Mouse (Mus musculus) layer of hippocampus, adult 18-20 months (tissue): ENCODE measurements at regions not wholly inside any gene's neighbourhood (a gene's known extent, or its start where the extent isn't known, plus 50 kb on each side); places are given as distances from the start of the nearest gene placed in this dataset.

Experiments
- DNase-seq, 2 experiments: peaks; one replicate each; pipeline ENCODE4 v3.0.0; 2022; ENCODE audit warnings: low spot score in 2 of 2

DNA sequence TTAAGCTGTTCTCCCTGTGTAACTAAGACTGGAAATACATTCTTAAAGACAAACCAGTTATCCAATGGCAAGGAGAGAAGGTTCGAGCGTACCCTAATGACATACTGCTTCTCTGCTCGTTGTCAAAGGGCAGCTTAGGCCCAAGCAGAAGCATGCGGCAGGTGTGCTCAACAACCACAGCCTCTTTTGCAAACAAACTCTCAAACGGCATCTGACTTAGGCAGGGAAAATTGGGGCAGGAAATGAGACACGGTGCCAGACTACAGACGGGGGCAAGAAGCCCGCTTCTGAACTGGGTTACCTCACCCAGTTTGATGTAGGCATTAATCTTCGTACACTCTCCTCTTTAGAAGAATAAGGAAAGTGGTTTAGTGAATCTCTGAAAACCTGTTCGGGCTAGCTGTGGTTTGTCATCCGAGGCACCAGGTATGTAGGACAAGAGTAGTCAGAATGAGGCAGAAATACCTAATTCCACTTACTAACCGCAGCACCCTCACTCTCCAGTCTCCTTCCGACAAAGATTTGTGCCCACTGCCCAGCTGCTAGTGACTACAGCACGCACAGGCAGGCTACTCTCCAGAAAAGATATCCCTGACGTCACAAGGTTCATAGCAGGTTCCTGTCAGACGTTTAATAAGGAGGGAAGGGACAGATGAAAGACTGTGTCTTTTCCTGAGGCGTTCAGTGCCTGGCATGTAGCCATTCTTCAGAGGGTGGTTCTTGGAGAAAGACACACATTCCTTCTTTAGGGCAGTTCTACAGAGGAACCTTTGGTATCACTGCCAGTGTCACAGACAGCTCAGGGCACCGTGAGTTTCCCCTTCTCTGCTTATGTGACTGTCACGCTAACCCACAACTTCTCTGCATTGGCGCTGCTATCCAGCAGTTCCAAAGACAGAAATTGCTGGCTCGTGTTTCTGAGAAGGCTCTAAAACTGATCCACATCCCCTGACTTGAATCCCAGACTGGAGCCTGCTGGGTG is 175.8 kb downstream of the Tmx1 start:
- DNase-seq = no peak

- DNase-seq = no peak
These were observed 176.5 kb downstream of the Tmx1 start for GRCm38 (mm10) chr12:70629371-70629770.

DNA sequence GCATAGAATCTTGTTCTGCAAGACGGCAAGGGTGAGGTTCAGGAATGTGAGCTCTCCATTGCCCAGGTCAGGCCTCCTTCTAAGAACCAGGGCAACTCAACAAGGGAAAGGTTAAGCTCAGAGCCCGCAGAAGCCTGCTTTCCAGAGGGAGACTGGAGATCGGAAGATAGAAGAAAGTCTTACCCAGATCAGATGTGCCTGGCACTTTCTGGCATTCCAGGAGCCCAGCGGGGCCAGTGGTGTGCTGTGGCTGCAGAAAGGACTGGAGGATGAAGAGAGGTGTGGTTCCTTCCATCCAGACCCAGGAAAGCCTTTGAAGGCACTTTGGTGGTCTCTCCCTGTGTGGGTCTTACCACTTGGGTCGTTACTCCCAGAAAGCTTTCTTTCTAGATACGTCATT is 178.4 kb downstream of the Tmx1 start:
- DNase-seq = no peak

- no peak for DNase-seq
These were observed 180.3 kb downstream of the Tmx1 start for GRCm38 (mm10) chr12:70633194-70633593.

DNA sequence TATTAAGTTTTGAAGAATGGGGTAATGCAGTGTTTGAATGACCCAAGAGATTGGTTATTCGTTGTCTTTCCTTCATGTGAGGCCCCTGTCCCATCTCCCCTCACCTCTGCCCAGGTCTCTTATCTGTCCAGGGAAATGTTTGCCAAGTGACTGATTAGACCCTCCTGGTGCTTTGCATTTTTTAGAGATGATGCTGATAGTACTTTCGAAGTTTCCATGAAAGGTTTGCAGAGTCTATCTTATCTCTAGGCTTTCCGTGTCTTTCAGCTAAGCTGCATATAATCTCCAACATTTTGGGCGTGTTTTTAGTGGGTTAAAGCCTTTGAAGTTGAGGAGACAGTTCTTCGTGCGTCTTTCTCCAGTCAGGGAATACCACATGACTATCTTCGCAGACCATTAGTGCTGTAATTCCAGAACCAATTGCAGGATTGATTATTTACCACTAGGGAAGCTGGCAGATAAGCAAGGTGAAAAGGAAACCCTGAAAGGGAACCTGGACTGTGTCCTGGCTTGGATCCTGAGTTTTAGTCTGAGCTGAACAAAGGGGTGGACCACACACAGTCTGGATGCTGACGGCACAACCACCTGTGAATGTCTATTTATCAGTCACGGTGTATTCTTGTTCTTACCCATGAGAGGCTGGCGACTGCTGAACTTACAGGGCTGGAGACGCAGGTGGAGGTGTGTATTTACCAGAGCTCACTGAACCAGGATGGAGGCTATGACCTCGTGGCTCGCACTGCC is 180.9 kb downstream of the Tmx1 start:
- DNase-seq = no peak

DNA sequence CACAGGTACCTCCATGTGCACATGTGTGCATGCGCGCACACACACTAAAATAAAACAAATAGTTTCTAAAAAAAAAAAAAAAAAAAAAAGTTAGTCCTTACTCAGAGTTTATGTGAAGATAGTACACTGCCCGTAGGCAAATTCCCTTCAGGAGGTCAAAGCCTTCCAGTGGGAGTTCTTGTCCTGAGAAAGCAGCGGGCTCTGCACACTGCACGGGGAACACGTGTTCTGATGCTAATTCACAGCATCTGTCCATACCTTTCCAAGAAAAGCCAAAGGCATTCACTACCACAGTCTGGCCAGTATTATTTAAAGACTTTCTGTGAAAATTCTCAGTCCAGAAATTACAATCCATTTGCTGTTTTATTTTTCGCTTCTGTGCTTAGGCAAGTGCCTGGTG is 183.1 kb downstream of the Tmx1 start:
- DNase-seq = no peak

- no peak for DNase-seq
These were observed 185.1 kb upstream of the Frmd6 start for GRCm38 (mm10) chr12:70640186-70640585.

GRCm38 (mm10) chr12:70644910-70645309 is 180.4 kb upstream of the Frmd6 start:
- no peak for DNase-seq

DNA sequence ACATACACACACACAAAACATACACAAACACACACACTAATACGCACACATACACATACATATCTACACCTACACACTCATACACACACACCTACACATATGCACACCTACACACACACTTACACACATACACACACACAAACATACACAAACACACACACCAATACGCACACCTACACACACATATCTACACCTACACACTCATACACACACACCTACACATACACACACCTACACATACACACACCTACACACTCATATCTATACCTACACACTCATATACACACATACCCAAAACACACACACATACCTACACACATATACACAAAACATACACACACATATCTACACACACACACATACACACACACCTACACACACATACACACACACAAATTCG is 179.9 kb upstream of the Frmd6 start:
- no peak for DNase-seq

DNA sequence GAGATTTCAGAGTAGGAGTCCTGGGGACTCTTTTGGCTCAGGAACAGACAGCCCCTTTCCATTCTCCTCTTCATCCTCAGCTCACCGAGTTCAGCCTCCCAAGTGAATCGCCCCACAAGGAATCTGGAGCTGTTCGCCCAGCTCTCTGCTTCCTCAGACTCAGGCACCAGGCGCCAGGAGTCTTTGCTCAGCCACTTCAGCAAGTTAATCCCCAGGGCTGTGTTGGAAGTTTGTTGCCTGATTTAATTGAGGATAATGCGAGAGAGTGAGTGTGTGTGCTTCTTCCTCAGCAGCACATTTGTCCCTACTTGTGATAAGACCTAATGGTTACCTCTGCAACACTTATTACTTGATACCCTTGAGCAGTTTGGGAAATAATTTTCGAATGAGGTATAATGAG is 177.8 kb upstream of the Frmd6 start:
- DNase-seq = no peak

DNA sequence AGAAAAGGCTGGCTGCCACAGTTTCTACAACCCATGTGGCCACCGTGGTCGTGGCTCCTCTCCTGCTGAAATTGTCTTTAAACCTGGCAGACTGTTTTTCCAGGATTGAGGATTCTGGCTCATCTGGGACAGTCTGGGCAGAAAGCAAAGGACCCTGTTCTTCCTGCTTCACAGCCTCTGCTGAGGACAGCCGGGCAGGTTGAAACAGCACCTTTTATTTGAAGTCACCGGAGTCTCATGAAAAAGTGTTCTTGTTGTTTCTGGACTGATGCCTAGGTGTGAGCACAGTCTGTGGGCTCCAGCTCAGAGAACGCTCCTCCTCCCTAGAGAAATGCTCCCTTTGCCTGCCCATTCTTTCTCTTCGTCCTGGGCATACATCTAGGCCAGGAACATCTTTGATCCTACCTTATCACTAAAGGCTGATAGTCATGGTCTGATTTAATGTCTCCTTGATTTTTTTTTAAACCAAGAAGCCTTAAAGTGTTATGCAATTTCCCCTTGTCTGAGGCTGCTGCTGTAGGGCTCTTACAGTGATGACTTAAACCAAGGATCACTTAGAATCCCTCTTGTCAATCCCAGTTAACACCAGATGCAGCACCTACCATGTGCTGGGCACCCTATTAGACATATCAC is 177.0 kb upstream of the Frmd6 start:
- DNase-seq = no peak

DNA sequence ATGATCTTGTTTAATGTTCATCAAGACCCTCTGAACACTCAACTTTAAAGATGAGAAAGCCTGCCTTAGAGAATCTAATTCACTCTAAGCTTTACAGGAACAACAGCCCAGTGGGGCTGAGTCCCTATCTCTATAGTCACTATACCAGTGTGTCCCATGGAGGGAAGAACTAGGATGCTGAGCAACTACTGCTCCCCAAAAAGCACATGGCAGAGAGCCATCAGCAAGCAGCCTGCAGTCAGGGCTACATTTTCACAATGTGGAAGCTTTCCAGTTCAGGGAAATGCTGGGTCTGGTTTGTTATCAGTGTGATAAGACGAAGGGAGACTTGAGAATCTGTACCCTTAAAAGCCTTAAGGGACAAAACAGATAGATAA is 176.5 kb upstream of the Frmd6 start:
- peak in 1 of 2 experiments; percentile 65 for DNase-seq

DNA sequence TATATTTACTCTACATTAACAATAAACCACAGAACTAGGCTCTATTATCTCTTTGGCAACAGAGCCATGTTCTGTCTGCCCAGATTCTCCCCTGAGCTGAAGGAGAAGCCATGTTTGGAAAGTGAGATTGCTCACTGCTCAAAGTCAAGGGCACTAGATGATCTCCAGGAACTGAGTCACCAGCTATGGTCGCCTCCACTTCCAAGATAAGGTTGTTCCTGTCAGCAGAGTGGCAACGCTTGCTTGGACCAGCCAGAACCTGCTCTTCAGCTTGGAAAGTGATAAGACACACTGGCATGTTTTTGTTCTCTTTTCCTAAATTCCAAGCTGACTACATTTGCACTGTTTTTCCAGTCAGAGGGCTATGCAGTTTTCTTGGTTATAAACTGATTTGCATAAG is 175.6 kb upstream of the Frmd6 start:
- no peak for DNase-seq

- no peak for DNase-seq
These were observed 174.8 kb upstream of the Frmd6 start for GRCm38 (mm10) chr12:70650470-70650869.

DNA sequence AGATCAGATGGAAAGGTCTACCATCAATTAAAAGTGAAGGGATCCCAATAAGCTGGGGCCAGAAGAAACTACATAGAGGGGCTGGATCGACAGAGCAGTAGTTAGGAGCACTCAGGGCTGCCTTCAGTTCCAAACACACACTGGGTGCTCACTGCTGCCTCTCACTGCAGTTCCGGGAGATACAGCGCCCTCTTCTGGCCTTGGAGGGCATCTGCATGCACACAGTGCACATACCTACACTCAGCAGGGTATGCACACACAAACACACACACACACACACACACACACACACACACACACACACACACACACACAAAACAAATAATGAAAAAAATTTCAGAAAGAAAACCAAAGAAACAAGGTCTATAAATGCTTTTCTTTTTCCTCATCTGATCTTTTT is 172.6 kb upstream of the Frmd6 start:
- no peak for DNase-seq

GRCm38 (mm10) chr12:70653971-70654370 is 171.3 kb upstream of the Frmd6 start:
- DNase-seq = no peak

DNA sequence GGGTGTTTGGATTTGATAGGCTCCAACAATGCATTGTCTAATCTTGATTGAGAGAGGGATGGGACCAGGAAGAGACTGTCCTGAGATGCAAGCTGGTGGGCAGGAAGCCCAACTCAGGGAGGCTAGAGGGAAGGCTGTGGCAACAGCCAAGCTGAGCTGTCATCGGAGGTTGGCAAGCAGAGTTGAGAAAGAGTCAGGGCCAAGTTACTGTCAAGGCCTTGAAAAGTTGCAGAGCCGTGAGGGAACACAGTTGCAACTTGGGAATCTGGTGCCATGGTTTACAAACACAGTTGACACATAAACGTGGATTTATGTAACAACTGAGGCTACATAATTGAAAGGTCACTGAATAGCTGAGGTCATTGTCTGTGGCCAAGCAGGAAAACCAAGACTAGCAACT is 170.8 kb upstream of the Frmd6 start:
- DNase-seq = no peak

DNA sequence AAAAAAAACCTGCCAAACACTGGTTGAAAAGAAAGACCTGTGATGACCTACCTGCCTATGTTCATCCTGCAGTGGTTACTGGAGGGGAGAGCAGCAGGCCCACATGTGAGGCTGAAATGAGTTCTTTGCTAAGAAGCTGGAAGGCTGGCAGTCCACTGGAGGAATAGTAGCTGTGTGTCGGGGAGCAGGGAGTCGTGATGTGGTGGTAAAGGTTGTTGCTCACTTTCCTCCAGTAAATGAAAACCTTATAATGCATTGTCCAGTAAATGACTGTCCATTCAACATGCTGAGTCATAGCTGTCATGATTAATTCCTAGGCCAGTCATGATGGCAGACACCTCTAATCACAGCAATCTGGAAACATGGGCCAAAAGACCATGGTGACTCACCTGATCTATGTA is 169.9 kb upstream of the Frmd6 start:
- DNase-seq = no peak

GRCm38 (mm10) chr12:70655900-70656544 is 169.3 kb upstream of the Frmd6 start:
- DNase-seq = no peak

DNA sequence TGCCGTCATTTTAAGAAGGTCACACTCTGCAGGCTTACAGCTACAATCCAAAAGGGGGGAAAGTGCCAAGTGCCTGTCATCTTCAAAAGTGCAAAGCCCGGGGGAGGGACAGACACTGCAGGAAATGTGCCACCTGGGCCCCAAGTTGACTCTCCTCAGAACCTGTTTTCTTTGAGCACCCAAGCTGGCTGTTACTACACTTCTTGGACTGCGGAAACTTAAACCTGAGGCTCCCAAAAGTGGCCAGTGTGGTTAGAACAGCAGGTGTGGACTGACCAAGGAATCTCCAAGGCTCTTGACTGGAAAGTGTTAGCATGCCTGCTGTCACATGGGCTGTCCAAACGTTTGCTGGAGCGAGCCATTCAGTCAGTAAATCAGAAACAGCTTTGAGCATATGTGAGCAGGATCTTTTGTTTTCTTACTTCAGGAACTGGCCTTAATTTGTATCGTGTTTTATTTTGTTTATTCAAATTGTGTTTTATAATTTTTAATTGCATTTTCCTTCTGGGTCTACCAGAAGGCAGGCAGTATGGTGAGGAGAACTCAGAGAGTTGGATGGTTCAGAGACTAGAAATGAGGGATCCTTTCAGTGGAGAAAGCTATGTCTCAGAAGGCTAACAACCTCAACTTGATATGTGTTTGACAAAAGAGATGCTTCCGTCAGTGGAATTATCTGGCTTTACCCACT is 168.4 kb upstream of the Frmd6 start:
- DNase-seq = no peak

DNA sequence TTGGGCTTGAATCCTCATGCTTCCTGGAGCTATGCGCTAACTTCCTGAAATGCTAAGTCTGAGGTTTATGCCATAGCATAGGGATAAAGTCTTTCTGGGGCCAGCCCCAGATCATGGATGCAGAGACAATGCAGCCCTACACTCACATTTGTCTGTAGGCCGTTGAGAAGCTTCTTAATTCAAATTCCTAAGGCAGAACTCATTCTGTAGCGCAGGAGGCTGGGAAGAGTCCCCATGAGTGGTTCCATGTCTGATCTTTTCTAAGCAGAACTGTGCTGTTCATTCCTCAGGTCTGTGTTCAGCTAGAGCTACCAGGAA is 167.9 kb upstream of the Frmd6 start:
- no peak for DNase-seq
